Mouse (Mus musculus) MEL (cell line): Measurements from ENCODE around the gene Atp5e. TPM values are rescaled to one million over a fixed set of nuclear protein-coding genes. Genes with fewer than 3 reads are reported as not detected.

Source experiments
- DNase-seq: peaks from one replicate; pipeline ENCODE4 v3.0.0; 2011; ENCODE audit warnings: low read depth, low spot score
- H3K27ac ChIP-seq: 2 replicates; pipeline ENCODE4 v1.5.1; 2012; ENCODE audit warnings: low read depth, mild to moderate bottlenecking, control low read depth, low read length, moderate library complexity; ENCODE audit not compliant: control insufficient read depth
- H3K27me3 ChIP-seq, 2 experiments: fragments of 150-350 bp in 1 of 2; sonication (generic) in 1 of 2; 2 replicates each; pipeline ENCODE4 v1.6.1; 2012; ENCODE audit warnings: low read length in 2 of 2, mild to moderate bottlenecking in 2 of 2, improper control_type of control experiment in 1 of 2, moderate library complexity in 1 of 2; ENCODE audit not compliant: insufficient read depth in 2 of 2, control insufficient read depth in 1 of 2
- H3K36me3 ChIP-seq, 2 experiments: 2 replicates each; pipeline ENCODE4 v1.6.1; 2012 to 2014; ENCODE audit warnings: low read length in 2 of 2, improper control_type of control experiment in 1 of 2, inconsistent platforms in 1 of 2, mild to moderate bottlenecking in 1 of 2; ENCODE audit not compliant: insufficient read depth in 2 of 2, control insufficient read depth in 1 of 2
- H3K4me1 ChIP-seq, 2 experiments: fragments of 150-350 bp in 1 of 2; sonication (generic) in 1 of 2; 2 replicates each; pipeline ENCODE4 v1.6.1; 2012; ENCODE audit warnings: low read length in 2 of 2, improper control_type of control experiment in 1 of 2, mild to moderate bottlenecking in 1 of 2; ENCODE audit not compliant: insufficient read depth in 2 of 2, control insufficient read depth in 1 of 2
- H3K4me3 ChIP-seq, 2 experiments: fragments of 150-350 bp in 1 of 2; sonication (generic) in 1 of 2; 2 replicates each; pipeline ENCODE4 v1.5.1; 2012; ENCODE audit warnings: low read depth in 2 of 2, low read length in 2 of 2, mild to moderate bottlenecking in 2 of 2, moderate library complexity in 2 of 2, control low read depth in 1 of 2, improper control_type of control experiment in 1 of 2; ENCODE audit not compliant: control insufficient read depth in 1 of 2, insufficient read depth in 1 of 2
- H3K79me2 ChIP-seq: 2 replicates; pipeline ENCODE4 v1.6.1; 2012; ENCODE audit warnings: mild to moderate bottlenecking, low read length, moderate library complexity; ENCODE audit not compliant: control insufficient read depth, poor library complexity, insufficient read depth
- H3K9ac ChIP-seq: 2 replicates; pipeline ENCODE4 v1.6.1; 2012; ENCODE audit warnings: low read depth, mild to moderate bottlenecking, control low read depth, low read length, moderate library complexity; ENCODE audit not compliant: control insufficient read depth, poor library complexity, severe bottlenecking
- H3K9me3 ChIP-seq: fragments of 150-350 bp; sonication (generic); replicated peaks from 2 replicates; pipeline ENCODE4 v1.6.1; 2012; ENCODE audit warnings: mild to moderate bottlenecking, low read length, improper control_type of control experiment, moderate library complexity; ENCODE audit not compliant: insufficient read depth
- CHD1 ChIP-seq: IDR thresholded peaks from 2 replicates; pipeline ENCODE4 v1.6.1; 2012; ENCODE audit warnings: low read depth, mild to moderate bottlenecking, inconsistent platforms, low read length, improper control_type of control experiment
- E2F4 ChIP-seq: IDR thresholded peaks from 2 replicates; pipeline ENCODE4 v1.6.1; 2011; ENCODE audit warnings: low read depth, low read length, improper control_type of control experiment, borderline replicate concordance
- ELF1 ChIP-seq: IDR thresholded peaks from 2 replicates; pipeline ENCODE4 v1.6.1; 2014; ENCODE audit warnings: low read depth, mild to moderate bottlenecking, inconsistent platforms, low read length, improper control_type of control experiment, moderate library complexity
- GABPA ChIP-seq: IDR thresholded peaks from 2 replicates; pipeline ENCODE4 v1.6.1; 2012; ENCODE audit warnings: low read depth, mild to moderate bottlenecking, inconsistent platforms, low read length, improper control_type of control experiment, moderate library complexity
- HCFC1 ChIP-seq: IDR thresholded peaks from 2 replicates; pipeline ENCODE4 v1.6.1; 2012; ENCODE audit warnings: low read depth, mild to moderate bottlenecking, inconsistent platforms, low read length, improper control_type of control experiment, moderate library complexity
- KAT2A ChIP-seq: conservative IDR thresholded peaks from 2 replicates; pipeline ENCODE4 v1.6.1; 2012; ENCODE audit warnings: low read depth, low read length, improper control_type of control experiment, inconsistent platforms
- MAX ChIP-seq: IDR thresholded peaks from 2 replicates; pipeline ENCODE4 v1.6.1; 2011; ENCODE audit warnings: low read length, improper control_type of control experiment
- MAZ ChIP-seq: IDR thresholded peaks from 2 replicates; pipeline ENCODE4 v1.6.1; 2012; ENCODE audit warnings: low read depth, mild to moderate bottlenecking, inconsistent platforms, low read length, improper control_type of control experiment
- MXI1 ChIP-seq: IDR thresholded peaks from 2 replicates; pipeline ENCODE4 v1.6.1; 2011; ENCODE audit warnings: mild to moderate bottlenecking, low read depth, low read length, improper control_type of control experiment
- POLR2A ChIP-seq, 2 experiments: IDR thresholded peaks; 2 replicates each; pipeline ENCODE4 v1.6.1; 2011 to 2012; ENCODE audit warnings: low read length in 2 of 2, mild to moderate bottlenecking in 2 of 2, control low read depth in 1 of 2, improper control_type of control experiment in 1 of 2, low read depth in 1 of 2, moderate library complexity in 1 of 2; ENCODE audit not compliant: control insufficient read depth in 1 of 2, insufficient read depth in 1 of 2, poor library complexity in 1 of 2
- POLR2AphosphoS2 ChIP-seq: IDR thresholded peaks from 2 replicates; pipeline ENCODE4 v1.6.1; 2011; ENCODE audit warnings: low read length, improper control_type of control experiment
- RCOR1 ChIP-seq: IDR thresholded peaks from 2 replicates; pipeline ENCODE4 v1.6.1; 2012; ENCODE audit warnings: low read depth, mild to moderate bottlenecking, inconsistent platforms, low read length, improper control_type of control experiment
- SIN3A ChIP-seq: IDR thresholded peaks from 2 replicates; pipeline ENCODE4 v1.6.1; 2012; ENCODE audit warnings: low read length, improper control_type of control experiment, inconsistent platforms
- TAL1 ChIP-seq: IDR thresholded peaks from 2 replicates; pipeline ENCODE4 v1.6.1; 2012; ENCODE audit warnings: mild to moderate bottlenecking, inconsistent platforms, low read length, moderate library complexity, mixed read lengths
- UBTF ChIP-seq: IDR thresholded peaks from 2 replicates; pipeline ENCODE4 v1.6.1; 2012; ENCODE audit warnings: low read depth, mild to moderate bottlenecking, inconsistent platforms, low read length, improper control_type of control experiment, moderate library complexity, borderline replicate concordance; ENCODE audit not compliant: insufficient read depth
- USF1 ChIP-seq: IDR thresholded peaks from 2 replicates; pipeline ENCODE4 v1.6.1; 2014; ENCODE audit warnings: low read depth, mild to moderate bottlenecking, inconsistent platforms, low read length, improper control_type of control experiment, moderate library complexity
- USF2 ChIP-seq, 2 experiments: IDR thresholded peaks; 2 replicates each; pipeline ENCODE4 v1.6.1; 2011 to 2012; ENCODE audit warnings: improper control_type of control experiment in 2 of 2, low read length in 2 of 2, borderline replicate concordance in 1 of 2, inconsistent platforms in 1 of 2, low read depth in 1 of 2, mild to moderate bottlenecking in 1 of 2; ENCODE audit not compliant: insufficient read depth in 1 of 2
- ZMIZ1 ChIP-seq: IDR thresholded peaks from 2 replicates; pipeline ENCODE4 v1.6.1; 2012; ENCODE audit warnings: low read depth, mild to moderate bottlenecking, inconsistent platforms, low read length, improper control_type of control experiment, moderate library complexity
- polyA plus RNA-seq, 2 experiments: library from polyadenylated mRNA; stranded (reverse) in 1 of 2; unstranded in 1 of 2; fragments of >175 nt in 1 of 2; fragments of >200 nt in 1 of 2; gene quantifications; 2 replicates each; pipeline versions ENCODE4 v1.2.1 to v1.2.4; 2012; ENCODE audit warnings: low replicate concordance in 2 of 2, low read depth in 1 of 2; ENCODE audit not compliant: insufficient read length in 2 of 2, insufficient read depth in 1 of 2, missing spikeins in 1 of 2
- total RNA-seq: library from RNA; depleted of rRNA; stranded (reverse); fragments of 300-350 nt; gene quantifications from 2 replicates; pipeline ENCODE4 v1.2.3, GENCODE M21; 2012

The Atp5e gene
- total and polyA plus RNA-seq, 3 experiments: 225 to 561 TPM; not detected in 1

DNA sequence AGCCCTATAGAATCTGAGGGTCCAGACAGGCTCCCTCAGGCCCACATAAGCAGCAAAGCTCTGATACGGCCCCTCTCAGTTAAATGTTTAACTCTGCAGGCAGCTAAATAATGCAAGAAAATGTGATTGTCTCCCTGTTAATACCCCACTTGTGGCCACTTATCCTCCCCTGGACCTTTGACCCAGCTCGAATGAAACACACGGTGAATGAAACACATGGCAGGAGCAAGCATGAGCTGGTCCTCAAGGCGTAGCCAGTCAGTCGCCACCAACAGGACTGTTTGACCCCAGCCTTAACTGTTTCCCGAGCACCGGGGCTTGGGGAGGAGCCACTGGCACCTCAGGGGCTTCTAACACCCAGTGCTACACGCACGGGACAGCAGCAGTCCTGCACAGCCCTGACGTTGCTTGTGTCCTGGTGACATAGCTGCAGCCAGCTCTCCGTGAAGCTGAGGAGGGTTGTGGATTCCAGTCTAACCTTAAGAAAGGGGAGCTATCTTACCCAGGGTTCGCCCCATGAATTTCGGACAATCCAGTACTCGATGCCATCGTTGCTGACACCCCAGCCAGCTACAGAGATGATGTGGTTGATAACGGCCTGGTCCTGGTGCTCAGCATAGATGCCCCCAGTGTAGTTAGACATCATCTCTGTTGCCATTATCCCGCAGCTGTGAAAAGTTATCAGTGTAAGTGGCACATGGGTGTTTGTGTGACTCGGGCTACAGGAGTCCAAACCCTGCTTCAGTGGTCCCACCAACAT lies 35.6 kb downstream of the Atp5e start:
- H3K36me3 ChIP-seq: no peaks in the 10 kb centered on the region; a peak in 2 of 4 replicates
- H3K9me3 ChIP-seq: no peaks in the 10 kb centered on the region
- no peak overlapping the region for H3K4me3 ChIP-seq
- H3K4me1 ChIP-seq: no peaks in the 10 kb centered on the region
- 0 out of 2 replicates have a peak, but pooled peaks cover 2% of the 10 kb centered on the region for H3K79me2 ChIP-seq
- TF ChIP-seq SIN3A (no peak), POLR2A (IDR thresholded peaks at IDR 0.05; ENCODE audit: control insufficient read depth in 1 of 2, insufficient read depth in 1 of 2, low read depth in 1 of 2, low read length in 2 of 2, poor library complexity in 1 of 2) (0 out of 4 replicates have a peak, but pooled peaks of 1 of the 2 experiments have one; percentile 18)
- TF ChIP-seq, all 39 proteins: peak for 1
- no peaks in the 10 kb centered on the region for H3K27me3 ChIP-seq
- no peak overlapping the region for H3K9ac ChIP-seq
- no peak overlapping the region for H3K27ac ChIP-seq
- DNase-seq: no peak

- TF ChIP-seq USF2 (IDR thresholded peaks at IDR 0.05; ENCODE audit: borderline replicate concordance in 1 of 2, insufficient read depth in 1 of 2, low read depth in 1 of 2, low read length in 2 of 2): no peak
- TF ChIP-seq RCOR1: no peak
- no peak for TF ChIP-seq MAX
- no peak for TF ChIP-seq ELF1
- no peak for TF ChIP-seq GABPA
- no peak for TF ChIP-seq UBTF
- TF ChIP-seq E2F4: no peak
- TF ChIP-seq HCFC1: no peak
- TF ChIP-seq POLR2AphosphoS2: no peak
- no peak for TF ChIP-seq TAL1
- TF ChIP-seq MAZ: no peak
- no peak for TF ChIP-seq CHD1
- no peak for TF ChIP-seq POLR2A (IDR thresholded peaks at IDR 0.05; ENCODE audit: control insufficient read depth in 1 of 2, insufficient read depth in 1 of 2, low read depth in 1 of 2, low read length in 2 of 2, poor library complexity in 1 of 2)
- no peak for TF ChIP-seq USF1
- no peak for TF ChIP-seq MXI1
- no peak for TF ChIP-seq ZMIZ1
- TF ChIP-seq KAT2A: no peak
- Histone ChIP-seq H3K27ac (no peak overlapping the region), H3K9me3 (no peaks in the 10 kb centered on the region), H3K36me3 (no peaks in the 10 kb centered on the region; a peak in 2 of 4 replicates), H3K79me2 (0 out of 2 replicates have a peak, but pooled peaks cover 2% of the 10 kb centered on the region), H3K4me3 (no peak overlapping the region), H3K27me3 (no peaks in the 10 kb centered on the region), H3K4me1 (no peaks in the 10 kb centered on the region), H3K9ac (no peak overlapping the region)
- DNase-seq: no peak
Measured at GRCm38 (mm10) chr2:174426856-174427255, 37.0 kb downstream of the Atp5e start.
